Mouse (Mus musculus) bone marrow, adult 2 months (tissue): ENCODE data around the gene Ccdc105.

ENCODE experiments used
- CTCF ChIP-seq: fragments of 200-500 bp; IDR thresholded peaks from 2 replicates; pipeline ENCODE4 v1.5.1; 2011; ENCODE audit warnings: low read length, control low read depth; ENCODE audit not compliant: control insufficient read depth, insufficient read depth
- POLR2A ChIP-seq: fragments of 200-500 bp; IDR thresholded peaks from 2 replicates; pipeline ENCODE4 v1.6.1; 2011; ENCODE audit warnings: low read depth, mild to moderate bottlenecking, control low read depth, low read length, borderline replicate concordance; ENCODE audit not compliant: control insufficient read depth

GRCm38 (mm10) chr10:78727876-78728275 lies 25.0 kb downstream of the Ccdc105 start:
- TF ChIP-seq CTCF (no peak), POLR2A (no peak)
